Mouse (Mus musculus) kidney, adult 11 months (tissue): Measurements from ENCODE around the gene Zfpl1.
A peak's percentile ranks its signal among the peaks of the same experiment; 100 is the strongest.

Experiments
- DNase-seq: peaks from one replicate; pipeline ENCODE4 v3.0.0; 2022

Gene Zfpl1

GRCm38 (mm10) chr19:6094119-6094518 is 9.4 kb upstream of the Zfpl1 start, which contains the start of gene AC131692.1:
Gene AC131692.1, plus strand, starts transcription at chr19:6094419.
- DNase-seq, result no peak

GRCm38 (mm10) chr19:6088841-6089240 is 4.1 kb upstream of the Zfpl1 start:
- no peak for DNase-seq

GRCm38 (mm10) chr19:6085417-6085879 is 692 bp upstream of the Zfpl1 start:
- DNase-seq, result peak; percentile 59

- no peak for DNase-seq
These were observed 2.6 kb downstream of the Zfpl1 start, which contains the start of gene Gm28374 for GRCm38 (mm10) chr19:6082156-6082555. Gene Gm28374, minus strand, starts transcription at chr19:6082256.

- DNase-seq, result no peak
These were observed 4.7 kb downstream of the Zfpl1 start, which contains the start of gene Tmem262 for GRCm38 (mm10) chr19:6079983-6080480. Gene Tmem262, plus strand, starts transcription at chr19:6080033.

GRCm38 (mm10) chr19:6076564-6077393 is 8.0 kb downstream of the Zfpl1 start, which contains the start of gene Vps51:
Gene Vps51, minus strand, starts transcription at chr19:6077231.
- peak; percentile 86 for DNase-seq

GRCm38 (mm10) chr19:6073889-6074288 is 10.9 kb downstream of the Zfpl1 start:
- DNase-seq, result no peak

- no peak for DNase-seq
These were observed 13.5 kb downstream of the Zfpl1 start for GRCm38 (mm10) chr19:6071261-6071660.

GRCm38 (mm10) chr19:6070571-6071250 is 14.0 kb downstream of the Zfpl1 start:
- no peak for DNase-seq

- DNase-seq, result no peak
These were observed 14.9 kb downstream of the Zfpl1 start for GRCm38 (mm10) chr19:6069851-6070250.

GRCm38 (mm10) chr19:6068951-6069350 is 15.8 kb downstream of the Zfpl1 start:
- no peak for DNase-seq

GRCm38 (mm10) chr19:6067724-6068415 is 16.9 kb downstream of the Zfpl1 start, which contains the start of gene Tm7sf2:
Gene Tm7sf2, minus strand, starts transcription at chr19:6068373.
- DNase-seq, result peak; percentile 93

- peak; percentile 84 for DNase-seq
These were observed 17.6 kb downstream of the Zfpl1 start for GRCm38 (mm10) chr19:6067011-6067723.

GRCm38 (mm10) chr19:6066571-6066970 is 18.2 kb downstream of the Zfpl1 start:
- no peak for DNase-seq

- DNase-seq, result no peak
These were observed 21.7 kb downstream of the Zfpl1 start for GRCm38 (mm10) chr19:6063081-6063480.

- DNase-seq, result no peak
These were observed 22.3 kb downstream of the Zfpl1 start for GRCm38 (mm10) chr19:6062418-6062817.

GRCm38 (mm10) chr19:6061641-6062302 is 23.0 kb downstream of the Zfpl1 start:
- peak; percentile 50 for DNase-seq

- DNase-seq, result peak; percentile 96
These were observed 23.7 kb downstream of the Zfpl1 start, which contains the start of gene Znhit2 for GRCm38 (mm10) chr19:6061021-6061533. Gene Znhit2, plus strand, starts transcription at chr19:6061192.

- DNase-seq, result peak; percentile 55
These were observed 25.8 kb downstream of the Zfpl1 start for GRCm38 (mm10) chr19:6058966-6059365.

GRCm38 (mm10) chr19:6058513-6058912 is 26.2 kb downstream of the Zfpl1 start:
- no peak for DNase-seq
